28 mouse cellular contexts compared by ENCODE assay signal in genomic region chr12:80928881-80929280, GRCm38 (mm10). TPM values are rescaled to one million over a fixed set of nuclear protein-coding genes. Genes with fewer than 3 reads are reported as not detected.
DNase-seq lines count a peak whose midpoint lies in the region; ATAC-seq and TF ChIP-seq lines count a peak whose summit lies in the region.
"Had no signal": no experiment of that assay in that cellular context is flagged by ENCODE, and none has a peak within 500 bp of the region (broad histone marks: within the 10 kb centered on the region; RNA-seq: fewer than 3 reads in every experiment).

No protein-coding gene starts in this region.

- 19% methylated on average over 3 of the region's 3 CpGs for WGBS in liver, adult 2 months
- WGBS in kidney, embryonic 16.5 days = 64% methylated on average over 3 of the region's 3 CpGs
- WGBS in liver, embryonic 11.5 days = 66% methylated on average over 3 of the region's 3 CpGs
- WGBS in liver, postnatal 0 days (ENCODE audit: insufficient replicate concordance) = 63% methylated on average over 3 of the region's 3 CpGs

- H3K9me3 ChIP-seq in kidney, embryonic 16.5 days (ENCODE audit: low read length) = no peaks in the 10 kb centered on the region
- H3K9me3 ChIP-seq in liver, embryonic 11.5 days (ENCODE audit: control insufficient read depth, low read length) = no peaks in the 10 kb centered on the region
- H3K9me3 ChIP-seq in liver, postnatal 0 days (ENCODE audit: low read length) = no peaks in the 10 kb centered on the region
- H3K9me3 ChIP-seq: embryonic facial prominence, embryonic 13.5 days; forebrain, embryonic 12.5 days had no signal

- no peak for TF ChIP-seq POLR2A in liver, adult 2 months (IDR thresholded peaks at IDR 0.05; ENCODE audit: extremely low read depth, insufficient read depth, low read length)

- H3K4me3 ChIP-seq in liver, adult 2 months (ENCODE audit: insufficient read depth, low read depth, low read length) = no peak overlapping the region
- no peak overlapping the region for H3K4me3 ChIP-seq in kidney, embryonic 16.5 days (ENCODE audit: low read length)
- H3K4me3 ChIP-seq in liver, embryonic 11.5 days (ENCODE audit: low read depth, low read length) = no peak overlapping the region
- no peak overlapping the region for H3K4me3 ChIP-seq in liver, postnatal 0 days (ENCODE audit: low read depth, low read length)
- H3K4me3 ChIP-seq: embryonic facial prominence, embryonic 13.5 days; erythroblast, embryonic 14.5 days; forebrain, embryonic 12.5 days; gastrocnemius, adult 2 months; left cerebral cortex, adult 2 months had no signal

- no peak overlapping the region for H3K9ac ChIP-seq in liver, adult 2 months (ENCODE audit: low read depth, low read length)
- H3K9ac ChIP-seq in kidney, embryonic 16.5 days (replicated peaks; ENCODE audit: low read length) = no peak overlapping the region
- H3K9ac ChIP-seq in liver, embryonic 11.5 days (ENCODE audit: low read depth, low read length) = no peak overlapping the region
- no peak overlapping the region for H3K9ac ChIP-seq in liver, postnatal 0 days (replicated peaks)
- H3K9ac ChIP-seq: embryonic facial prominence, embryonic 13.5 days; forebrain, embryonic 12.5 days had no signal

- ATAC-seq in kidney, embryonic 16.5 days (ENCODE audit: low FRiP score, low TSS enrichment) = no peak
- ATAC-seq in liver, embryonic 11.5 days (replicated peaks; ENCODE audit: low FRiP score) = no peak
- ATAC-seq in liver, postnatal 0 days = peak; percentile 35
- ATAC-seq: hindbrain, embryonic 16.5 days had no signal

- H3K79me2 ChIP-seq in liver, adult 2 months (ENCODE audit: control insufficient read depth, insufficient read depth, low read length) = no peaks in the 10 kb centered on the region

- no peaks in the 10 kb centered on the region for H3K36me3 ChIP-seq in liver, adult 2 months (ENCODE audit: control insufficient read depth, insufficient read depth, low read length)
- no peaks in the 10 kb centered on the region for H3K36me3 ChIP-seq in kidney, embryonic 16.5 days (ENCODE audit: insufficient read depth, low read length)
- H3K36me3 ChIP-seq in liver, embryonic 11.5 days (ENCODE audit: control insufficient read depth, insufficient read depth, low read length) = no peaks in the 10 kb centered on the region
- no peaks in the 10 kb centered on the region for H3K36me3 ChIP-seq in liver, postnatal 0 days (replicated peaks; ENCODE audit: insufficient read depth, low read length)
- H3K36me3 ChIP-seq: embryonic facial prominence, embryonic 13.5 days; forebrain, embryonic 12.5 days had no signal

- no peak for TF ChIP-seq EP300 in liver, postnatal 0 days (IDR thresholded peaks at IDR 0.05; ENCODE audit: low read depth)

- H3K27ac ChIP-seq in liver, adult 2 months (replicated peaks; ENCODE audit: insufficient read depth, low read depth, low read length) = peak overlapping the region; percentile 98
- H3K27ac ChIP-seq in kidney, embryonic 16.5 days (ENCODE audit: low read length) = peak overlapping the region; percentile 76
- peak overlapping the region; percentile 38; the same call in 1 of the 2 replicates for H3K27ac ChIP-seq in liver, embryonic 11.5 days (ENCODE audit: low read depth, low read length)
- H3K27ac ChIP-seq in liver, postnatal 0 days (ENCODE audit: low read depth) = peak overlapping the region; percentile 79
- H3K27ac ChIP-seq: embryonic facial prominence, embryonic 13.5 days; forebrain, embryonic 12.5 days; gastrocnemius, adult 2 months; left cerebral cortex, adult 2 months had no signal

- H3K4me1 ChIP-seq in liver, adult 2 months (ENCODE audit: control insufficient read depth, insufficient read depth, low read length) = peaks cover 38% of the 10 kb centered on the region
- H3K4me1 ChIP-seq in kidney, embryonic 16.5 days (ENCODE audit: insufficient read depth, low read length) = peaks cover 9% of the 10 kb centered on the region; the same call in 1 of the 2 replicates
- peaks cover 6% of the 10 kb centered on the region; the same call in 1 of the 2 replicates for H3K4me1 ChIP-seq in liver, embryonic 11.5 days (replicated peaks; ENCODE audit: control insufficient read depth, insufficient read depth, low read length)
- H3K4me1 ChIP-seq in liver, postnatal 0 days (ENCODE audit: insufficient read depth) = peaks cover 33% of the 10 kb centered on the region
- H3K4me1 ChIP-seq: forebrain, embryonic 12.5 days had no signal

- H3K4me2 ChIP-seq in kidney, embryonic 16.5 days (replicated peaks; ENCODE audit: low read depth, low read length) = no peak overlapping the region
- no peak overlapping the region for H3K4me2 ChIP-seq in liver, embryonic 11.5 days
- no peak overlapping the region for H3K4me2 ChIP-seq in liver, postnatal 0 days (ENCODE audit: low read depth, low read length)
- H3K4me2 ChIP-seq: embryonic facial prominence, embryonic 13.5 days; forebrain, embryonic 12.5 days; heart, embryonic 11.5 days; midbrain, embryonic 11.5 days had no signal

- TF ChIP-seq CTCF in liver, adult 2 months (IDR thresholded peaks at IDR 0.05; ENCODE audit: low read depth, low read length) = no peak
- no peak for TF ChIP-seq CTCF in liver, postnatal 0 days (IDR thresholded peaks at IDR 0.05; ENCODE audit: low read depth)

- no peaks in the 10 kb centered on the region for H3K27me3 ChIP-seq in liver, adult 2 months (ENCODE audit: control insufficient read depth, insufficient read depth, low read length)
- no peaks in the 10 kb centered on the region for H3K27me3 ChIP-seq in kidney, embryonic 16.5 days (ENCODE audit: insufficient read depth, low read length)
- no peaks in the 10 kb centered on the region for H3K27me3 ChIP-seq in liver, embryonic 11.5 days (replicated peaks; ENCODE audit: control insufficient read depth, insufficient read depth, low read length)
- no peaks in the 10 kb centered on the region for H3K27me3 ChIP-seq in liver, postnatal 0 days (ENCODE audit: insufficient read depth, low read length)
- H3K27me3 ChIP-seq: embryonic facial prominence, embryonic 13.5 days; forebrain, embryonic 12.5 days had no signal

- peak; percentile 94 for DNase-seq in liver, adult 2 months (ENCODE audit: extremely low read depth, low read depth, low spot score)
- DNase-seq in liver = no peak
- DNase-seq in liver, embryonic 11.5 days (ENCODE audit: low spot score) = no peak
- DNase-seq in liver, postnatal 0 days = no peak
- no peak for DNase-seq in adrenal gland, adult (ENCODE audit: inconsistent age in 2 of 2, low spot score in 1 of 2)
- no peak for DNase-seq in lung, postnatal 14 days
- no peak for DNase-seq in right cerebral cortex, postnatal 25 days
- DNase-seq: adrenal gland, adult 8-10 months; cerebellum, adult 11-12 months; cerebellum, postnatal 14 days; embryo, embryonic 11 days; gastrocnemius, adult 2 months; layer of hippocampus, adult 9-11 months; spleen, adult 18-20 months; thymus, postnatal 25 days had no signal

RNA-seq across cellular contexts. Expression of gene Srsf5, which starts 16.4 kb away (rescaled TPM):
- 232 and 331 TPM in 2 replicates for total RNA-seq in liver, adult 2 months (2014; rRNA removed)
- polyA plus RNA-seq in liver, adult 2 months (2012; rRNA removed) = 198 and 238 TPM in 2 replicates
- 513 and 576 TPM in 2 replicates for polyA plus RNA-seq in kidney, embryonic 16.5 days (2015; fragmentation: Nextera tagmentation; extraction: Ambion mirVana)
- 423 and 425 TPM in 2 replicates for polyA plus RNA-seq in liver, embryonic 11.5 days (2014; fragmentation: Nextera tagmentation; extraction: Ambion mirVana)
- 249 and 270 TPM in 2 replicates for polyA plus RNA-seq in liver, postnatal 0 days (2015; fragmentation: Nextera tagmentation; extraction: Ambion mirVana)

RNA-seq across cellular contexts. Expression of gene Slc10a1, which starts 39.6 kb away (rescaled TPM):
- total RNA-seq in liver, adult 2 months (2014; rRNA removed) = 389 and 508 TPM in 2 replicates
- polyA plus RNA-seq in liver, adult 2 months (2012; rRNA removed) = 1,193 and 1,387 TPM in 2 replicates
- 0.82 and 1.2 TPM in 2 replicates for polyA plus RNA-seq in kidney, embryonic 16.5 days (2015; fragmentation: Nextera tagmentation; extraction: Ambion mirVana)
- polyA plus RNA-seq in liver, embryonic 11.5 days (2014; fragmentation: Nextera tagmentation; extraction: Ambion mirVana) = 0.47 and 0.95 TPM in 2 replicates
- polyA plus RNA-seq in liver, postnatal 0 days (2015; fragmentation: Nextera tagmentation; extraction: Ambion mirVana) = 500 and 502 TPM in 2 replicates
- total RNA-seq: gastrocnemius, adult 2 months; hematopoietic stem cell, adult 5-6 weeks; left cerebral cortex, adult 2 months; left cerebral cortex, postnatal 36 days; megakaryocyte progenitor cell, adult 5-6 weeks had no signal
- polyA plus RNA-seq: C2C12; erythroblast, embryonic 14.5 days; large intestine, adult 2 months had no signal

Comparison
In these comparisons a context has a peak if more than half of its experiments do, and no peak if none do; other contexts are left out.
1. RNA of gene Slc10a1, which starts 39.6 kb away (polyA plus RNA-seq): 1,193 to 1,387 TPM in liver, adult 2 months and 500 to 502 TPM in liver, postnatal 0 days; 0.47 to 0.95 TPM in liver, embryonic 11.5 days and 0.82 to 1.2 TPM in kidney, embryonic 16.5 days; every median in the first group is over 100 times any median in the second.
2. H3K27ac ChIP-seq: peak in every context shown above with its lines; median percentile 98 in liver, adult 2 months; 79 in liver, postnatal 0 days; 76 in kidney, embryonic 16.5 days; 38 in liver, embryonic 11.5 days.